Mouse (Mus musculus): ENCODE data around the gene Olfr1287.

Olfr1287 gene

DNA sequence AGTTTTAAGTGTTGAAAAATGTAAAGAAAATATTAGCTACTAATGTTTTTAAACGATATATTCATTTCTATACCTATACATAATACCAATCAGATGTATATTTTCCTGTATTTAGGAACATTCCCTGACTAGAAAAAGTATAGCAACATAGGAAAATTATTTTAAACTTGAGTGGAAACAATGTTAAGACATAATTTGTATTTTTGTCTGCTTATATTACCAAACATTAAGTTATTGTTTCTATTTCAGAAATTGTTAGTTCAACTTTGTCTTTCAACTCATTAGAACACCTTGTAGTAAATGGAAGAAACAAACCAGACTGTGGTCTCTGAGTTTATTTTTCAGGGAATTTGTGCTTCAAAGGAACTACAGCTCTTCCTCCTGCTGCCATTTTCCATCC, at the start of gene Olfr1287:
Olfr1287 (plus strand) TSS at position 301 of the 400 bp plus-strand sequence.
- DNase-seq (ENCODE audit: extremely low read depth, insufficient read length, low spot score): no peak

DNA sequence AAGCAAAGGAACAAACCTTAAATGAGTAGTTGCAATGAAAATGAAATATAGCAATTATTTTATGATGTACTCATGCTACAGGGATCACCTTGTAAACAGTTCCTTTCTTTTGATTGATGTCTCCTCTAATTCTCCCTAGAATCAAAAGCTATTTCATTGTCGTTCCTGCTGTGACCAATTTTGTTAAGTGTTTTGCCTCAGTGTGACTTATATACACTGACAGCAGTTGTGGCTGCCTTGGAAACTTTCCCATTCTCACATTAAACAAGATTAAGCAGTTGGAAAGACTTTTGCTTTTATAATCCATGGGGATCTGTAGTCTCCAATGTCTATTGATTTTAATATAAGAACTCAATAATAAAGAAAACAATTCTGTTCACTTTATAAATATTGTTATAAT, 26.0 kb upstream of the Olfr1287 start, which contains the start of gene Olfr1286:
Olfr1286 (minus strand) TSS at position 185 of the 400 bp plus-strand sequence.
- DNase-seq (ENCODE audit: extremely low read depth, insufficient read length, low spot score): no peak

DNA sequence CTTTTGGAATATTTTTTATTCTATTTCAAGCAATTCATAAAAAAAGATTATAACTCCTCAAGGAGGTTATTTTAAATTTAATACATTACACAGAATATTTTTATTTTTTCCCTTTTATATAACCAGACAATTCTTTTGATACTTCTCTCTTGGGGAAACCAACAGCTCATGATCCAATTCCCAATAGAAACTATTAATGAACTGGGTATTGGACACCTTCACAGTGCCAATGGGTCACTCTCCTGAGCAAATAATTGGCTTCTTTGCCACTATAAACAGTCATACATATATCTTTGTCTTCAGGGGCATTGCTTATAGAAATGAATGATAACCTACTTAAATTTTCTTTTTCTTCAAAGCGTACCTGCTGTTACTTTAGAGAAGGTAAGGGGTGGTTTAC, 24.9 kb downstream of the Olfr1287 start, which contains the start of gene Olfr1288:
Olfr1288 (plus strand) TSS at position 301 of the 400 bp plus-strand sequence.
- no peak for DNase-seq (ENCODE audit: extremely low read depth, insufficient read length, low spot score)

DNA sequence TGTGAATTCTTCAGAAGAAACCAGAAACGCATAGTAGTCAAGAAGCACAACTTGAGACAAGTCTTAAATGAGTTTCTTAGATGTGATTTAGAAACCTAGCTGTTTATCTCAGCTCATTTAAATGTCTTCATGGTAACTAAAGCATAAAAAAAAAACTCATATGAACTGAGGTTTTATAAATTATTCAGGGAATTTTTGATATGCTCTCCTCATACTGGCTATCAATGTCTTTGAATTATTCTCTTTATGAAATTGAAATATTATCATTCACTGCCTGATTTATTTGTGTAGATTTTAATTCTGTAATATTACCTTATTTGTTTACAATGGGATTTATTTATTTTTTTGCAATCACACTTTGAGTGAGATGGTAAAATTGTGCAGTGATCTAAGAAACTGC, 31.6 kb downstream of the Olfr1287 start, which contains the start of gene Olfr1289:
Olfr1289 (plus strand) TSS at position 301 of the 400 bp plus-strand sequence.
- DNase-seq (ENCODE audit: extremely low read depth, insufficient read length, low spot score): no peak

DNA sequence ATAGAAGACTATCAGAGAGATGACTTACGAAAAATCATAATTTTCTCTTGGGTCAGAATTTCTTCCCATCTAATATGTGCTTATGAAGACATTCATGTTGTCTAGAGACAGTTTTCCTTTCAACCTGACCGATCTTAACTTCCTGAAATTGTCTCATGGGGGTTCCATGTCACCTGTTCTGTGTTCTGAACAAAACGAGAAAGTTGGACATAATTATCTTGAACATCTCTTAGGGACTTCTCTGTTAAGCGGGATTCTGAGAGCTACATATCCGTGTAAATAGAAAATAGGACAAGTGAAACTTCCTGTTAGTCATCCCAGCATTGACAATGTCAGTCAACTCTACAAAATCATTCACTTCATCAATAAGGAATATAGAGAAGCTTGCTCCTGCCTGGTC, 44.8 kb downstream of the Olfr1287 start, which contains the start of gene Olfr1290:
Olfr1290 (minus strand) TSS at position 101 of the 400 bp plus-strand sequence.
- DNase-seq (ENCODE audit: extremely low read depth, insufficient read length, low spot score): no peak

DNA sequence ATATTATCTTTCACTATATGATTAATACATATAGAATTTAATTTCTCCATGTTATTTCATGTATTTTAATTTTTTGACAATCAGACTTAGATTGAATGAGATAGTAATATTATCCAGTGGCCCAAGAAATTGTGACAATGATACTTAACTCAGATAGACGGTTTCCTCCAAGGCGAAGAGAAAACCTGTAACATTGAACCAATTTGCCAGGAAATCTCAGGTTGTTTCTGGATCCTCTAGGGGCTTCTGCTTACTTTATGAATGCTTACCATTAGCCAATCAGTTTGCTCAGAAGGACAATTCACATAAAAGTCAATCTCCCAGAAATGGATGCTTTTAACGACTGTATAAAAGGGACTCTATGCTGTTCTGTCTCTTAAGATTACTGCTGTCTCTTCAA, 47.9 kb downstream of the Olfr1287 start, which contains the start of gene Olfr1291-ps1:
Olfr1291-ps1 (plus strand) TSS at position 301 of the 400 bp plus-strand sequence.
- DNase-seq (ENCODE audit: extremely low read depth, insufficient read length, low spot score): no peak

Measured in 3134 (cell line).